Mouse (Mus musculus): Measurements from ENCODE around the gene Naf1.

The Naf1 gene

GRCm38 (mm10) chr8:66860023-66860422 is at the start of gene Naf1:
Gene Naf1 (plus strand): TSS chr8:66860217.
- CTCF ChIA-PET: no interaction called here

GRCm38 (mm10) chr8:66860921-66861588 is 1.0 kb downstream of the Naf1 start:
- CTCF ChIA-PET: no interaction called here

GRCm38 (mm10) chr8:66861589-66862500 is 1.8 kb downstream of the Naf1 start:
- CTCF ChIA-PET: no interaction called here

- CTCF ChIA-PET: no interaction called here
These were observed 3.7 kb downstream of the Naf1 start for GRCm38 (mm10) chr8:66863761-66864160.

- CTCF ChIA-PET: no interaction called here
These were observed 5.1 kb downstream of the Naf1 start for GRCm38 (mm10) chr8:66865120-66865519.

GRCm38 (mm10) chr8:66867679-66868078 is 7.7 kb downstream of the Naf1 start:
- CTCF ChIA-PET: no interaction called here

- CTCF ChIA-PET: no interaction called here
These were observed 9.4 kb downstream of the Naf1 start for GRCm38 (mm10) chr8:66869211-66869932.

- CTCF ChIA-PET: no interaction called here
These were observed 23.8 kb downstream of the Naf1 start for GRCm38 (mm10) chr8:66883866-66884265.

- CTCF ChIA-PET: no interaction called here
These were observed 31.9 kb downstream of the Naf1 start for GRCm38 (mm10) chr8:66891879-66892278.

- CTCF ChIA-PET: no interaction called here
These were observed 45.0 kb downstream of the Naf1 start for GRCm38 (mm10) chr8:66905000-66905399.

- CTCF ChIA-PET: no interaction called here
These were observed 45.5 kb downstream of the Naf1 start for GRCm38 (mm10) chr8:66905557-66905956.

GRCm38 (mm10) chr8:66906116-66906515 is 46.1 kb downstream of the Naf1 start:
- CTCF ChIA-PET: no interaction called here

- CTCF ChIA-PET: no interaction called here
These were observed 50.7 kb downstream of the Naf1 start for GRCm38 (mm10) chr8:66910684-66911083.

GRCm38 (mm10) chr8:66913616-66914536 is 53.9 kb downstream of the Naf1 start:
- CTCF ChIA-PET: no interaction called here

- CTCF ChIA-PET: no interaction called here
These were observed 56.0 kb downstream of the Naf1 start for GRCm38 (mm10) chr8:66916056-66916455.

GRCm38 (mm10) chr8:66917695-66918467 is 57.9 kb downstream of the Naf1 start:
- CTCF ChIA-PET: no interaction called here

- CTCF ChIA-PET: no interaction called here
These were observed 58.5 kb downstream of the Naf1 start for GRCm38 (mm10) chr8:66918471-66918870.

- CTCF ChIA-PET: no interaction called here
These were observed 73.7 kb downstream of the Naf1 start for GRCm38 (mm10) chr8:66933746-66934145.

- CTCF ChIA-PET: no interaction called here
These were observed 76.2 kb downstream of the Naf1 start for GRCm38 (mm10) chr8:66936236-66936635.
